Mouse (Mus musculus): ENCODE measurements around the gene Tcf7.

GRCm38 (mm10) chr11:52213887-52214286 is 68.9 kb downstream of the Tcf7 start, which contains the start of gene Olfr1371:
- TF ChIP-seq CTCF (IDR thresholded peaks at IDR 0.05; ENCODE audit: borderline replicate concordance, extremely low read depth, insufficient read depth, insufficient read length): no peak
- no peak for TF ChIP-seq POLR2A (IDR thresholded peaks at IDR 0.05; ENCODE audit: borderline replicate concordance, extremely low read depth, insufficient read depth, insufficient read length, poor library complexity, severe bottlenecking)

Measured in brain, embryonic 14.5 days (tissue).